Comparison of ENCODE assay signal across 11 mouse cellular contexts in genomic region chr11:59635821-59636694, GRCm38 (mm10). TPM values are rescaled to one million over a fixed set of nuclear protein-coding genes. Genes with fewer than 3 reads are reported as not detected.
DNase-seq lines count a peak whose midpoint lies in the region; ATAC-seq and TF ChIP-seq lines count a peak whose summit lies in the region.
"Had no signal": no experiment of that assay in that cellular context is flagged by ENCODE, and none has a peak within 500 bp of the region (broad histone marks: within the 10 kb centered on the region; RNA-seq: fewer than 3 reads in every experiment).

No protein-coding gene starts in this region.

- DNase-seq in gastrocnemius, postnatal 10 days, result peak; percentile 48
- DNase-seq in gastrocnemius, adult 18-20 months (ENCODE audit: low spot score), result no peak
- DNase-seq in lung, adult 18-20 months, result peak; percentile 85
- no peak for DNase-seq in lung, postnatal 14 days
- peak; percentile 59 for DNase-seq in lung, adult 2 months
- no peak for DNase-seq in thymus, postnatal 14 days
- DNase-seq: kidney, adult 9 months; thymus, postnatal 4 days had no signal

- H3K4me1 ChIP-seq in lung, adult 2 months (ENCODE audit: control insufficient read depth, insufficient read depth, low read length), result peaks cover 9% of the 10 kb centered on the region
- no peaks in the 10 kb centered on the region for H3K4me1 ChIP-seq in forebrain, embryonic 13.5 days
- H3K4me1 ChIP-seq: limb, embryonic 12.5 days had no signal

- TF ChIP-seq CTCF in lung, adult 2 months (IDR thresholded peaks at IDR 0.05; ENCODE audit: insufficient read depth, low read length), result no peak

- H3K9ac ChIP-seq in forebrain, embryonic 13.5 days, result no peak overlapping the region
- H3K9ac ChIP-seq: limb, embryonic 12.5 days had no signal

- no peaks in the 10 kb centered on the region for H3K36me3 ChIP-seq in forebrain, embryonic 13.5 days (ENCODE audit: poor library complexity, severe bottlenecking)
- H3K36me3 ChIP-seq: hindbrain, embryonic 10.5 days; limb, embryonic 12.5 days had no signal

- TF ChIP-seq POLR2A in lung, adult 2 months (IDR thresholded peaks at IDR 0.05; ENCODE audit: borderline replicate concordance, extremely low read depth, low read depth, low read length), result no peak

- no peaks in the 10 kb centered on the region for H3K9me3 ChIP-seq in forebrain, embryonic 13.5 days (replicated peaks)
- H3K9me3 ChIP-seq: hindbrain, embryonic 10.5 days; limb, embryonic 12.5 days had no signal

- no peak overlapping the region for H3K4me3 ChIP-seq in lung, adult 2 months (replicated peaks; ENCODE audit: extremely low read depth, low read depth, low read length)
- no peak overlapping the region for H3K4me3 ChIP-seq in forebrain, embryonic 13.5 days
- H3K4me3 ChIP-seq: hindbrain, embryonic 10.5 days; limb, embryonic 12.5 days had no signal

- WGBS in lung, adult 2 months, result 61% methylated on average over 12 of the region's 12 CpGs
- 78% methylated on average over 12 of the region's 12 CpGs for WGBS in forebrain, embryonic 13.5 days

- no peak overlapping the region for H3K27ac ChIP-seq in forebrain, embryonic 13.5 days
- H3K27ac ChIP-seq: hindbrain, embryonic 10.5 days; limb, embryonic 12.5 days had no signal

- H3K27me3 ChIP-seq in forebrain, embryonic 13.5 days, result no peaks in the 10 kb centered on the region
- H3K27me3 ChIP-seq: limb, embryonic 12.5 days had no signal

- no peak overlapping the region for H3K4me2 ChIP-seq in forebrain, embryonic 13.5 days
- H3K4me2 ChIP-seq: limb, embryonic 12.5 days had no signal

- ATAC-seq in forebrain, embryonic 13.5 days, result no peak

RNA-seq across cellular contexts. Expression of gene Mprip, which starts 25.0 kb away (rescaled TPM):
- total RNA-seq in gastrocnemius, postnatal 10 days (2021), result 100 to 1,000 TPM; 139 to 166 TPM
- 10 to 100 TPM; 61.2 to 84.0 TPM for total RNA-seq in gastrocnemius, adult 18-20 months (2021)
- polyA plus RNA-seq in lung, adult 2 months (2012; rRNA removed), result 164 and 239 TPM in 2 replicates
- polyA plus RNA-seq in forebrain, embryonic 13.5 days (2015; fragmentation: Nextera tagmentation; extraction: Ambion mirVana), result 37.1 and 40.5 TPM in 2 replicates

RNA-seq across cellular contexts. Expression of gene Olfr223, which starts 43.0 kb away (rescaled TPM):
- not detected for total RNA-seq in gastrocnemius, postnatal 10 days (2021)
- not detected for total RNA-seq in gastrocnemius, adult 18-20 months (2021)
- not detected in 2 replicates for polyA plus RNA-seq in lung, adult 2 months (2012; rRNA removed)
- polyA plus RNA-seq in forebrain, embryonic 13.5 days (2015; fragmentation: Nextera tagmentation; extraction: Ambion mirVana), result not detected in 2 replicates
- polyA plus RNA-seq: hindbrain, embryonic 10.5 days; limb, embryonic 12.5 days had no signal

Comparison
In these comparisons a context has a peak if more than half of its experiments do, and no peak if none do; other contexts are left out.
1. DNase-seq: peak in gastrocnemius, postnatal 10 days (single experiment), lung, adult 18-20 months (2 of 2) and lung, adult 2 months (single experiment); none in gastrocnemius, adult 18-20 months (single experiment), lung, postnatal 14 days (single experiment) and thymus, postnatal 14 days (single experiment).